Mouse (Mus musculus): ENCODE results near the gene Dglucy. TPM values are rescaled to one million over a fixed set of nuclear protein-coding genes. Genes with fewer than 3 reads are reported as not detected.

Dglucy gene
- total RNA-seq, 1 experiment from 2014 or later: 13.3 TPM

Other genes with a start within 250 kb of the Dglucy start
- 43.1 and 47.1 TPM in 2 replicates for gene Rps6ka5, start 52.1 kb upstream of the Dglucy start, total RNA-seq (2017)
- not detected in 2 replicates for gene Gpr68, start 129.1 kb downstream of the Dglucy start, total RNA-seq (2017)
- 62.4 and 74.6 TPM in 2 replicates for gene Ccdc88c, start 250.0 kb downstream of the Dglucy start, total RNA-seq (2017)

Measured in common myeloid progenitor, adult 5-6 weeks (primary cell).